Mouse (Mus musculus): ENCODE results near the gene Oaf. TPM values are rescaled to one million over a fixed set of nuclear protein-coding genes. Genes with fewer than 3 reads are reported as not detected.

Gene Oaf
- polyA plus RNA-seq (2014; fragmentation: Nextera tagmentation; extraction: Ambion mirVana): 37.8 and 41.1 TPM in 2 replicates

DNA sequence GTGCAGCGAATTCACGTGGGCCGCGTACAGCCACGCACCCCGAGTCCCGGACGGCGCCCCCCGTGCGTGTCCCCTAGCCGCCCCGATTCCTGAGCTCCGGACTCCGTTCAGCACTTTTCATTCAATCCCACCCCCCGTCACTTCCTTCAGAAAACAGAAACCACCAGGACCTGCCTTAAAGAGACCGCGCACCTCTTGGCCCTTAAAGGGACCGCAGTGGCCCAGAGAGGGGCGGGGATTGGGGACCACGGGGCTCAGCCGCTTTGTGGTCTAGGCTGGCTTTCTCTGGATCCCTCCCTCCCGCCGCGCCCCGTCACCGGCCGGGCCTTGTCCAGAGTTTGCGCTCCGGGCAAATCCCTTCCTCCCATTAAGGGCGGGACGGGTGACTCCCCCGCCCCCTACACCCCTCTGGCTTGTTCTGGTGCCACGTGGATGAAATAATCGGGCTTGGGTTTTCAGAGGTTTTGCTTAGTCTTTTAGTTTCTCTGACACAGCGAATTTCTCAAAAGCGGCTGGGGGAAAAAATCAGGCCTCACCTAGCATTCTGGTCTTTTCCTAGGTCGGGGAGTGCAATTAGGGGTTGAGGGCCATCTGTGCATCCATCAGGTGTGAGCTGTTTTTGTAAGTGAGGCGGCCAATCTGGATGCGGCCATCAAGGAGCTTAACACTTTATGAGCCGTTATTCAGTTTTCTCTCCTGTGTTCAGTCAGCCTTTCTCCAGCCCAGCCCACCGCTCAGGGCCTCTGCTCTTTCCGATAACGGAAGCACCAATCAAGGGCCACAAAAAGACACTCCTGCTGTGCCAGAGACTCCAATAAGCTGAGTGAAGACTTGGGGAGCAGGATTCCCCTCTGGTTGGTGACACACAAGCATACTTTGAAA is at the start of gene Oaf:
Oaf (minus strand) TSS at position 200 of the 882 bp plus-strand sequence.
- peak within 1 kb of the TSS; percentile 68 for H3K4me2 ChIP-seq
- H3K36me3 ChIP-seq (ENCODE audit: control insufficient read depth, insufficient read depth, low read length): no peaks in the 10 kb centered on the region
- no peaks in the 10 kb centered on the region for H3K9me3 ChIP-seq (replicated peaks; ENCODE audit: control insufficient read depth, low read length)
- no peaks in the 10 kb centered on the region for H3K27me3 ChIP-seq (ENCODE audit: control insufficient read depth, insufficient read depth, low read length)
- WGBS (ENCODE audit: insufficient replicate concordance): under 1% methylated on average over 43 of the region's 44 CpGs
- peak within 1 kb of the TSS; percentile 86 for H3K9ac ChIP-seq (ENCODE audit: low read depth, low read length)
- ATAC-seq (replicated peaks; ENCODE audit: insufficient number of reproducible peaks, low FRiP score, low TSS enrichment): peak; percentile 85
- H3K27ac ChIP-seq (ENCODE audit: low read depth, low read length): peak within 1 kb of the TSS; percentile 89
- peaks cover 35% of the 10 kb centered on the region for H3K4me1 ChIP-seq (ENCODE audit: control insufficient read depth, insufficient read depth, low read length)
- H3K4me3 ChIP-seq (ENCODE audit: low read depth, low read length): peak within 1 kb of the TSS; percentile 90

DNA sequence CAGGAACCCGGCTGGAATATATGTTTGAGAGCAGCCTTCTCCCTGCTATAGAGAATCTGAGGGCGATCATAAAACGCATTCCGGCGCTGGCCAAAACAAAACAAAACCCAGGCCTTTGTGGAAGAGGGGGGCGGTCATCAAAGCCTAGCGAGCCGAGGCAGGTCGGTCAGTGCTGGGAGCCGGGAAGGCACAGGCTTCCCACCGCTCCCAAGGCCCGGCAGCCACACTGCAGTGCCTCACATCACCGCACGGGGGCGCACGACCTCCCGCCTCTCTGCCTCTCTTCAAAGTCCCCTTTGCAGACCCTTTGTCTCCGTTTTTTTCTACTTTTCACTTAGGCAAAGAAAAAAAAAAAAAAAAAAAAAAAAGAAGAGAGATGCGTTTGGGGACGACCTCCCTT is 47.2 kb upstream of the Oaf start:
- H3K4me3 ChIP-seq (ENCODE audit: low read depth, low read length): no peak overlapping the region

DNA sequence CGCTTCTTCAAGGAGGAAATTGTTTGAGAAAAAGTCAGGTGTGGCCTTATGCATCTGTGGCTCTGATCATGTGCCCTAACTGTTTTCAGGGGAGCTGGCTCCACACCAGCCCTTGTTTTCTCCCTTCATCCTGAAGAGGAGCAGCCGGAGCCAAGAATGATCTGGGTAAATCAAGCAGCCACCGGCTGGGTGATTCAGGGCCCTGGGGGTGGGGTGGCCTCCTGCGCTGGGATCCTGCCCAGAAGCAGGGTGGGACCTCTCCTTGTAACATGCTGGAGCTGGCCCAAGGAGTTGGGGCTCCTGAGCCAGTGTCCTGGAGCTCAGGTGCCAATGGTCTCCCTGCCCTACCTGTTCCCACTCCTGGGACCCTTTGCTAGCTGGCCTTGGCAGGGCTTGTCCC is 45.6 kb upstream of the Oaf start:
- no peak overlapping the region for H3K9ac ChIP-seq (ENCODE audit: low read depth, low read length)
- no peaks in the 10 kb centered on the region for H3K4me1 ChIP-seq (ENCODE audit: control insufficient read depth, insufficient read depth, low read length)
- ATAC-seq (replicated peaks; ENCODE audit: insufficient number of reproducible peaks, low FRiP score, low TSS enrichment): no peak
- no peak overlapping the region for H3K27ac ChIP-seq (ENCODE audit: low read depth, low read length)
- no peak overlapping the region for H3K4me2 ChIP-seq
- no peaks in the 10 kb centered on the region for H3K9me3 ChIP-seq (replicated peaks; ENCODE audit: control insufficient read depth, low read length)
- 84% methylated on average over 4 of the region's 4 CpGs for WGBS (ENCODE audit: insufficient replicate concordance)
- no peak overlapping the region for H3K4me3 ChIP-seq (ENCODE audit: low read depth, low read length)
- H3K27me3 ChIP-seq (ENCODE audit: control insufficient read depth, insufficient read depth, low read length): peaks cover 18% of the 10 kb centered on the region
- no peaks in the 10 kb centered on the region for H3K36me3 ChIP-seq (ENCODE audit: control insufficient read depth, insufficient read depth, low read length)

More for the DNA sequence above, 47.2 kb upstream of the Oaf start:
- Histone ChIP-seq H3K27ac (ENCODE audit: low read depth, low read length) (no peak overlapping the region), H3K4me2 (peak overlapping the region; percentile 43), H3K4me1 (ENCODE audit: control insufficient read depth, insufficient read depth, low read length) (no peaks in the 10 kb centered on the region), H3K9me3 (replicated peaks; ENCODE audit: control insufficient read depth, low read length) (no peaks in the 10 kb centered on the region), H3K36me3 (ENCODE audit: control insufficient read depth, insufficient read depth, low read length) (no peaks in the 10 kb centered on the region), H3K27me3 (ENCODE audit: control insufficient read depth, insufficient read depth, low read length) (peaks cover 18% of the 10 kb centered on the region), H3K9ac (ENCODE audit: low read depth, low read length) (peak overlapping the region; percentile 61; the same call in 1 of the 2 replicates)
- no peak for ATAC-seq (replicated peaks; ENCODE audit: insufficient number of reproducible peaks, low FRiP score, low TSS enrichment)
- 1% methylated on average over 20 of the region's 20 CpGs for WGBS (ENCODE audit: insufficient replicate concordance)

DNA sequence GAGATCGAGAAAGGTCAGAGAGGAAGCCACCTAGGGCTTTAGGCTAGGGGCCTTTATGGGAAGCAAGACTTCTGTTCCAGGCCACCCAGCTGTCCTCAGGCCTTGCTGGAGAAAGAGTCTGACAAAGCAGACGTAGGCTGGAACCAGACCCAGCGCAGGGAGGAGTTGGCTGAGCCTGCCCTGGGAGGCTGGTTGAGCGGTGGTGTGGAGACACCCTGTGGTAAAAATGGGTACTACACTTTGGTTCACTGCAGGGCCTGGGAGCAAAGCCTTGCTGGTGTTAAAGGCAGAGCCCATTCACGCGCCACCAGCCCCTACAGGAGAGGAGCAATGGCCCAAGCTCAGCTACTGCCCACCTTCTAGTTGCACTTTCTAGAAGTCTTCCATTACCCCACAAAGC is 44.6 kb upstream of the Oaf start:
- Histone ChIP-seq H3K4me1 (ENCODE audit: control insufficient read depth, insufficient read depth, low read length) (no peaks in the 10 kb centered on the region), H3K4me2 (no peak overlapping the region), H3K27ac (ENCODE audit: low read depth, low read length) (no peak overlapping the region), H3K9ac (ENCODE audit: low read depth, low read length) (no peak overlapping the region), H3K27me3 (ENCODE audit: control insufficient read depth, insufficient read depth, low read length) (peaks cover 21% of the 10 kb centered on the region), H3K9me3 (replicated peaks; ENCODE audit: control insufficient read depth, low read length) (no peaks in the 10 kb centered on the region), H3K4me3 (ENCODE audit: low read depth, low read length) (no peak overlapping the region), H3K36me3 (ENCODE audit: control insufficient read depth, insufficient read depth, low read length) (no peaks in the 10 kb centered on the region)
- peak; percentile 71 for ATAC-seq (replicated peaks; ENCODE audit: insufficient number of reproducible peaks, low FRiP score, low TSS enrichment)
- 7% methylated on average over 6 of the region's 6 CpGs for WGBS (ENCODE audit: insufficient replicate concordance)

DNA sequence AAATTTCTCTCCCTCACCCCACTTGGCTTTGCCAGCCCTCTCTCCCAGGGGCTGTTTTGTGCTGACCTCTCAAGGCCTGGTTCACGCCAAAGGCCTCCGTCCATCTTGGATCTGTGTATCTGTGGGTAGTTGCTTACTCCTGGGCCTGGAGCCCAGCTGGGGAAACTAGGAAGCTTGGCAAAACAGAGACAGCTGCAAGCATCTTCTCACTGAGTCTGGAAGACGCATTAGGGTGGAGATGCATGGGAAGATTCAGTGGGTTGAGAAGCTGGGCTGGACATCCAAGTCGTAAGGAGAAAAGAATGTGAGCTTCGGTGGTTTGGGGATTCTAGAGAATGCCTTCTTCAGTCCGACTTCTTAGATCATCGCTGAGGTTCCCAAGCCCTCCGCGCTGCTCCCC is 34.0 kb upstream of the Oaf start:
- no peak overlapping the region for H3K27ac ChIP-seq (ENCODE audit: low read depth, low read length)
- no peak overlapping the region for H3K4me3 ChIP-seq (ENCODE audit: low read depth, low read length)
- H3K9ac ChIP-seq (ENCODE audit: low read depth, low read length): no peak overlapping the region
- no peaks in the 10 kb centered on the region for H3K9me3 ChIP-seq (replicated peaks; ENCODE audit: control insufficient read depth, low read length)
- no peaks in the 10 kb centered on the region for H3K36me3 ChIP-seq (ENCODE audit: control insufficient read depth, insufficient read depth, low read length)
- no peaks in the 10 kb centered on the region for H3K4me1 ChIP-seq (ENCODE audit: control insufficient read depth, insufficient read depth, low read length)
- WGBS (ENCODE audit: insufficient replicate concordance): 65% methylated on average over 9 of the region's 9 CpGs
- peaks cover 30% of the 10 kb centered on the region for H3K27me3 ChIP-seq (ENCODE audit: control insufficient read depth, insufficient read depth, low read length)
- ATAC-seq (replicated peaks; ENCODE audit: insufficient number of reproducible peaks, low FRiP score, low TSS enrichment): no peak
- no peak overlapping the region for H3K4me2 ChIP-seq

DNA sequence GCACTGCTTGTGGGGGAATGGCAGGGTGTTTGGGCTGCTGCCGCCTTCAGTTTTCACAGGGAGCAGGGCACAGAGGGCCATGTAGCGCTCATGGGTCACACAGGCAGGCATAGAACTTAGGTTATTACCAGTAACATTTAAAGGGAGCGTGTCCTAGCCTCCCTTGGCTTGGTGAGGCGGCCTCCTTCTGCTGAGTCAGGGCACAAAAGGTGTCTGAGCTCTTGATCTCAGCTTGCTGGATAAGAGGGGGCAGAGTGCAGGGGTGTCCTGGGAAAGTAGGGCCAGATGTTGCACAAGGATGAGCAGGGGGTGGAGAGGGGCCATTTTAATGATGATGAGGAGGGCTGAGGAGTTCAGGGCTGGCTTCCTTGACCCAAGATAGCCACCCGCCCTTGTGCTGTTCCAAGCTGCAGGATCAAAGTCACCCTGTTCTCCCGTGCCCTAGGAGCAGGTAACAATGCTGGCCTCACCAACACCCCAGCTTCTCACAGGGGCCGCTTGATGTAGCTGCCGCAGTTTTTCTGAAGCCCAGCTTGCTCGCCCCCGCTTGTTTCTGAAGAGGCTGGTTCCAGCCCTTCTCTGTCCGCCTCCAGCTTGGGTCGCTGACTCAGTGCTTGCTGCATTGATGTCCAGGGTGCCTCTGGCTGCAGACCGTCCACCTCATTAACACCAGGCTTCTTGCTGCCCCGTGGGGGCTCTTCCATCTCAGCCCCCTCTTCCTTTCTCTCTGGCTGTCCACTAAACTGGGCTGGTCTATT is 32.2 kb upstream of the Oaf start:
- Histone ChIP-seq H3K36me3 (ENCODE audit: control insufficient read depth, insufficient read depth, low read length) (no peaks in the 10 kb centered on the region), H3K27ac (ENCODE audit: low read depth, low read length) (no peak overlapping the region), H3K9ac (ENCODE audit: low read depth, low read length) (no peak overlapping the region), H3K9me3 (replicated peaks; ENCODE audit: control insufficient read depth, low read length) (no peaks in the 10 kb centered on the region), H3K27me3 (ENCODE audit: control insufficient read depth, insufficient read depth, low read length) (peaks cover 30% of the 10 kb centered on the region), H3K4me1 (ENCODE audit: control insufficient read depth, insufficient read depth, low read length) (no peaks in the 10 kb centered on the region), H3K4me3 (ENCODE audit: low read depth, low read length) (no peak overlapping the region), H3K4me2 (no peak overlapping the region)
- no peak for ATAC-seq (replicated peaks; ENCODE audit: insufficient number of reproducible peaks, low FRiP score, low TSS enrichment)
- 47% methylated on average over 14 of the region's 14 CpGs for WGBS (ENCODE audit: insufficient replicate concordance)

DNA sequence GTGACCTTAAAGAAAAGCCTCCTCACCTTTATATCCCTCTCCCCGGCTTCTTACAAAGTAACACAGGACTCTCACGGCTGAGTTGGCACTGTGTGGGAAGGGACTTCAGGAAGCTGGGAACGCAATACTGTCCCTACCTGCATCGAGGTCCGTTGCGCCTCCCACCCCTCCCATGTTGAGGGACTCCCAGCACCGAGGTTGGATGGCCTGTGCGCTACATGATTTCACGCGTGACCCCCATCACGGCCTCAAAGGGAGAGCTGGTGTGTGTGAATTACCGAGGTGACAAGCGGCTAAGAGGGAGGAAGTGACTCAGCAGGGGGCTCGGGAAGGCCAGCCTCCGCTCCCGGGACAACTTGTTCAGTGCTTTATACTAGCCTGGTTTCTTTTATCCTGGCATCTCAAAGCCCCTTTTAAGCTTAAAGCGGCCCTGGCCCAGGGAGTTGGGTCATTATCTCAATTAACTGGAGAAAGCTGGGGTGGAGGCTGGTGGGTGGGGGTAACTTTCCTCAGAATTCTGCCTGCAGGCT is 31.1 kb upstream of the Oaf start:
- H3K27me3 ChIP-seq (ENCODE audit: control insufficient read depth, insufficient read depth, low read length): peaks cover 30% of the 10 kb centered on the region
- H3K4me1 ChIP-seq (ENCODE audit: control insufficient read depth, insufficient read depth, low read length): no peaks in the 10 kb centered on the region
- H3K4me2 ChIP-seq: peak overlapping the region; percentile 58
- peak overlapping the region; percentile 22; the same call in 1 of the 2 replicates for H3K9ac ChIP-seq (ENCODE audit: low read depth, low read length)
- peak overlapping the region; percentile 31 for H3K4me3 ChIP-seq (ENCODE audit: low read depth, low read length)
- 2% methylated on average over 17 of the region's 17 CpGs for WGBS (ENCODE audit: insufficient replicate concordance)
- no peak overlapping the region for H3K27ac ChIP-seq (ENCODE audit: low read depth, low read length)
- H3K36me3 ChIP-seq (ENCODE audit: control insufficient read depth, insufficient read depth, low read length): no peaks in the 10 kb centered on the region
- no peaks in the 10 kb centered on the region for H3K9me3 ChIP-seq (replicated peaks; ENCODE audit: control insufficient read depth, low read length)
- ATAC-seq (replicated peaks; ENCODE audit: insufficient number of reproducible peaks, low FRiP score, low TSS enrichment): no peak

DNA sequence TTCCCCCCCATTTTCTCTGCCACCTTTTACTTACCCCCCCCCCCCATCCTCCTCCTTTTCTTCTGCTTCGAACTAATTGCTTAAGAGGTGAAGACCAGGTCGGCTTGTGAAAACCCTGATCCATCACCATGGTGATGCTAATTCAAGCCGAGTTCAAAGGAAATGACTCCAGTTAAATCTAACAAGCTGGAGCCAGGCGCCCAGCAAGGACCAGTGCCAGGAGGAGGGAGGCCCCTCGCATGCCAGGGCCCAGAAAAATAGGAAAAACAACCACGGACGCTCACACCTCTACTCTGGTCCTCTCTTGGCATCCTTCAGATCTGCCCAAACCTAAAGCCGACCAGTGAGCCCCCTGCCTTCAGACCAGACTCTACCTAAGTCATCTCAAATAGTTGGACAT is 29.5 kb upstream of the Oaf start:
- no peaks in the 10 kb centered on the region for H3K9me3 ChIP-seq (replicated peaks; ENCODE audit: control insufficient read depth, low read length)
- no peaks in the 10 kb centered on the region for H3K36me3 ChIP-seq (ENCODE audit: control insufficient read depth, insufficient read depth, low read length)
- no peak overlapping the region for H3K9ac ChIP-seq (ENCODE audit: low read depth, low read length)
- no peak overlapping the region for H3K4me2 ChIP-seq
- H3K27me3 ChIP-seq (ENCODE audit: control insufficient read depth, insufficient read depth, low read length): peaks cover 27% of the 10 kb centered on the region
- WGBS (ENCODE audit: insufficient replicate concordance): 18% methylated on average over 8 of the region's 8 CpGs
- peaks cover under 1% of the 10 kb centered on the region; the same call in 1 of the 2 replicates for H3K4me1 ChIP-seq (ENCODE audit: control insufficient read depth, insufficient read depth, low read length)
- H3K27ac ChIP-seq (ENCODE audit: low read depth, low read length): no peak overlapping the region
- no peak for ATAC-seq (replicated peaks; ENCODE audit: insufficient number of reproducible peaks, low FRiP score, low TSS enrichment)
- H3K4me3 ChIP-seq (ENCODE audit: low read depth, low read length): no peak overlapping the region

All from heart, embryonic 11.5 days (tissue).